Mouse (Mus musculus) lung, postnatal 0 days (tissue): ENCODE measurements around the gene Ap1b1. TPM values are rescaled to one million over a fixed set of nuclear protein-coding genes. Genes with fewer than 3 reads are reported as not detected.

Source experiments
- ATAC-seq: fragments of 200-750 bp; cut with Nextera tagmentation; 2 replicates; pipeline ENCODE4 v1.8.0; 2017; ENCODE audit warnings: moderate library complexity
- DNase-seq: peaks from one replicate; pipeline ENCODE4 v3.0.0-alpha.2; 2016; ENCODE audit warnings: low spot score
- H3K27ac ChIP-seq: fragments of 300-500 bp; sonication (generic); 2 replicates; pipeline ENCODE4 v1.5.1; 2014; ENCODE audit warnings: antibody characterized with exemption, mild to moderate bottlenecking, low read length, mixed read lengths
- H3K27me3 ChIP-seq: fragments of 300-500 bp; sonication (generic); replicated peaks from 2 replicates; pipeline ENCODE4 v1.6.1; 2014; ENCODE audit warnings: low read length, mixed read lengths; ENCODE audit not compliant: insufficient read depth
- H3K36me3 ChIP-seq: fragments of 300-500 bp; sonication (generic); 2 replicates; pipeline ENCODE4 v1.6.1; 2014; ENCODE audit warnings: low read length, mixed read lengths; ENCODE audit not compliant: insufficient read depth
- H3K4me1 ChIP-seq: fragments of 300-500 bp; sonication (generic); 2 replicates; pipeline ENCODE4 v1.6.1; 2014; ENCODE audit warnings: antibody characterized with exemption, low read depth, low read length, mixed read lengths; ENCODE audit not compliant: insufficient read depth
- H3K4me2 ChIP-seq: fragments of 300-500 bp; sonication (generic); replicated peaks from 2 replicates; pipeline ENCODE4 v1.6.1; 2014; ENCODE audit warnings: low read depth, mild to moderate bottlenecking, low read length, moderate library complexity, mixed read lengths
- H3K4me3 ChIP-seq: fragments of 300-500 bp; sonication (generic); 2 replicates; pipeline ENCODE4 v1.5.1; 2014; ENCODE audit warnings: low read depth, low read length
- H3K9ac ChIP-seq: fragments of 300-500 bp; sonication (generic); replicated peaks from 2 replicates; pipeline ENCODE4 v1.6.1; 2014; ENCODE audit warnings: low read depth, mild to moderate bottlenecking
- H3K9me3 ChIP-seq: fragments of 300-500 bp; sonication (generic); 2 replicates; pipeline ENCODE4 v1.6.1; 2016; ENCODE audit warnings: low read length, mixed read lengths
- CTCF ChIP-seq: IDR thresholded peaks from 2 replicates; pipeline ENCODE4 v1.5.1; 2016; ENCODE audit warnings: antibody characterized with exemption, mild to moderate bottlenecking
- EP300 ChIP-seq: IDR thresholded peaks from 2 replicates; pipeline ENCODE4 v1.6.1; 2016; ENCODE audit warnings: antibody characterized with exemption, mild to moderate bottlenecking, control low read depth
- WGBS: fragments of 180-500 bp; shearing (Covaris S2); extraction: QIAGEN DNeasy Blood & Tissue Kit; methylation state at CpG from one replicate; pipeline ENCODE4 v1.1.7; 2014; 5-methylcytosine and 5-hydroxymethylcytosine counted together
- polyA plus RNA-seq: library from polyadenylated mRNA; unstranded; fragments of >200 nt; fragmentation: Nextera tagmentation; extraction: Ambion mirVana; gene quantifications from 2 replicates; pipeline ENCODE4 v1.2.1, GENCODE M21; 2015

Ap1b1 gene
- polyA plus RNA-seq, 1 experiment from 2014 or later = 27.3 TPM

DNA sequence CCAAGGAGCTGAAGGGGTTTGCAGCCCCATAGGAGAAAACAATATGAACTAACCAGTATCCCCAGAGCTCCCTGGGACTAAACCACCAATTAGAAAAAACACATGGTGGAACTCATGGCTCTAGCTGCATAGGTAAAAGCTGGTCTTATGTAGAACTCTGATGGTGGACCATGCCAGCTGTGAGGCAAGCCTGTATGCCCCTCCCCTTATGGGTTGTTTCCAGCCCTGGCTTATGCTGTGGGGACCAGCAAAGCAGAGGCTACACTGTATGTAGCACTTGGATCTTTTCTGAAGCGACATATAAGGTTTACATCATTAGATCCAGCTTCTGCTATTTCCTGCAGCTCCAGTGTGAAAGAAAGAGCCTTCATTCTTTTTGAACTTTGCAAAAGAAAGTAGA is 20.6 kb downstream of the Ap1b1 start:
- Histone ChIP-seq H3K4me2 (no peak overlapping the region), H3K4me3 (no peak overlapping the region), H3K27me3 (no peaks in the 10 kb centered on the region), H3K36me3 (no peaks in the 10 kb centered on the region; the same call in none of the 2 replicates), H3K27ac (no peak overlapping the region), H3K4me1 (no peaks in the 10 kb centered on the region), H3K9me3 (no peaks in the 10 kb centered on the region), H3K9ac (no peak overlapping the region)
- TF ChIP-seq EP300 (no peak), CTCF (no peak)
- ATAC-seq = no peak
- 68% methylated on average over 1 of the region's 1 CpGs for WGBS
- DNase-seq = no peak

DNA sequence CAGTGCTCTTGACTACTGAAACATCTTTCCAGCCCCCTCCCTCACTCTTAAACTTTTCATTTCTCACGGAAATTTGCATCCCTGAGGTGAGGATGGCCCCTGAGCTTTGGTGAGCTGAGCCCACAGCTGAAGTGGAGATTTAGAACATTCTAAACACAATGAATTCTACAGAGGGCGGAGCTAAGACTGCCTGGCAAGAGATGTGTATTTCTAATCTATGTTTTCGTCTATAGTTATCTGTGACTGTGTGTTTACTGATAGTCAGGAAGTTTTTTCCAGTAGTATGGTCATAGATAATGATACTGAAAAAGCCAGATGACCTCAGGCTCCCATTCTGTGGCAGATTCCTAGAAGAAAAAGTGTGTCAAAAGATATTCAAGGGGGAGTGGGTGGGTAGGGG is 22.2 kb downstream of the Ap1b1 start:
- 55% methylated on average over 3 of the region's 3 CpGs for WGBS
- no peak for TF ChIP-seq EP300
- TF ChIP-seq CTCF = no peak
- no peak overlapping the region for H3K4me2 ChIP-seq
- H3K27ac ChIP-seq = no peak overlapping the region
- ATAC-seq (no peak), DNase-seq (no peak)
- no peaks in the 10 kb centered on the region; the same call in none of the 2 replicates for H3K36me3 ChIP-seq
- no peak overlapping the region for H3K9ac ChIP-seq
- no peaks in the 10 kb centered on the region for H3K27me3 ChIP-seq
- no peaks in the 10 kb centered on the region for H3K4me1 ChIP-seq
- H3K4me3 ChIP-seq = no peak overlapping the region
- no peaks in the 10 kb centered on the region for H3K9me3 ChIP-seq

DNA sequence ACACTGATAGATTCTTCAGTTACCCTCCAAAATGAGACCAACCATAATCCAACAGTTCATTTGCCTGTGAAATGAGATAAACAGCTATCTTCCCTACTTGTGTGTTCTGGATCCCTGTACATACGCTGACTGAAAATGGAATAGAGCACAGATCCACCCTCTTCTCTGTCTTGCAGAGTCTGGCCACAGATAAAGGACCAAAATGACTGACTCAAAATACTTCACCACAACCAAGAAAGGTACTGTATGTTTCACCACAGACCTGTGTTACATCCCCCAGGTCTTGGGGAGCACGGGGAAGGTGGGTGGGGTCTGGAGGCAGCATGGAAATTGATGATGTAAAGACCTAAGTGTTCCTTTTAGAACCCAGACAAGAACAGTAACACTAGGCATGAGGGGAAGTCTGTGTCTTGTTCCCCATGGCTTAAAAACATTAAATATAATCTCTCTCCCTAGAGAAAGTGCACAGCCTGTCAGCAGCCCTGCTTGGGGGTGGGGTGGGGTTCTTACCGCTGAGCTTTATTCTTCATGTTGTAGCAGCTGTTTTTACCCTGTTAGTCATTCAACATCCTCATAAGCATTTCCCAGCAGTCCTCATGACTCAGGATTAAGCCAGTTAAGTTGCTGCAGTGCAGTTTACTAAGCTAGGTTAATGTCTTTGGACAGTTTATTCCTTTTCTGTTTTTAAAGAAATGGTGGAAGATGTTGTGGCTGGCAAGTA is 22.9 kb downstream of the Ap1b1 start:
- H3K4me2 ChIP-seq = no peak overlapping the region
- DNase-seq (no peak), ATAC-seq (no peak; the same call in 1 of the 2 replicates)
- H3K9me3 ChIP-seq = no peaks in the 10 kb centered on the region
- H3K36me3 ChIP-seq = peaks cover 5% of the 10 kb centered on the region
- no peak overlapping the region for H3K4me3 ChIP-seq
- H3K4me1 ChIP-seq = no peaks in the 10 kb centered on the region
- H3K27me3 ChIP-seq = no peaks in the 10 kb centered on the region
- WGBS = 70% methylated on average over 3 of the region's 3 CpGs
- H3K27ac ChIP-seq = no peak overlapping the region
- no peak overlapping the region for H3K9ac ChIP-seq
- TF ChIP-seq EP300 (no peak), CTCF (no peak)

DNA sequence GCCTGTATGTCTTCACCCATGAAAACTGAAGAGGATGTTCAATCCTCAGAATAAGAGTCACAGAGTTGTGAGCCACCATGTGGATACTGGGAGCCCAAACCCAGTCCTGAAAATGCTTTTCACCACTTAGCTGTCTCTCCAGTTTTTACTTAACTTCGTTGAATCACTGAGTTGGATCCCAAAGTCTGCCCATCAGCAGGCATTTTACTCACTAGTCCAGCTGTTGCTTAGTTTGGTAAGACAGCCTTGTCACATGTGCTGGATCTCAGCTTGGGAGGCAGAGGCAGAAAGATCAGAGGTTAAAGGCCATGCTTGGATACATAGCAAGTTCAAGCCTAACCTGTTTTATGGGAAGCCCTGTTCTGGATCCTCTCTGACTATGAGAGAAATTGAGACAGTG is 23.6 kb downstream of the Ap1b1 start:
- Histone ChIP-seq H3K4me2 (no peak overlapping the region), H3K9ac (no peak overlapping the region), H3K9me3 (no peaks in the 10 kb centered on the region), H3K27ac (no peak overlapping the region), H3K27me3 (no peaks in the 10 kb centered on the region), H3K4me3 (no peak overlapping the region), H3K4me1 (no peaks in the 10 kb centered on the region), H3K36me3 (peaks cover 6% of the 10 kb centered on the region)
- WGBS = 90% methylated on average over 1 of the region's 1 CpGs
- TF ChIP-seq CTCF (no peak), EP300 (no peak)
- ATAC-seq (no peak), DNase-seq (no peak)

DNA sequence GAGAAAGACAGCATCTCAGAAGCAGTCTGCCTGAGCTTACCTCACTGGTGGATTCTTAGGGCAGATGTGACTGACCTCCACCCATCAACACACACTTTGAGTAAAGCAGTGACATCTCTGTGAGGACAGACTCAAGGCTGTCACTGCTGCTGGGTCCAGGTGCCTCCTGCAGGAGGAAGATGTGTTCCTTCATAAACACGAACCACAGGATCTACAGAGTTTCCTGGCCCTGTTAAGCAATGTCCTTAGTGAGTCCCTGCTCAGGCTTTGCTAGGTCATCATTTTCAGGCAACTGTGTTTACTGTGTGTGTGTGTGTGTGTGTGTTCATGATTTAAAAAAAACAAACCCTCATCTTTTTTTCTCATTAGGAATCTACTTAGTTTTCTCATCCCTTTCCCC is 24.9 kb downstream of the Ap1b1 start:
- peaks cover 9% of the 10 kb centered on the region for H3K36me3 ChIP-seq
- H3K4me3 ChIP-seq = no peak overlapping the region
- no peak overlapping the region for H3K27ac ChIP-seq
- 75% methylated on average over 1 of the region's 1 CpGs for WGBS
- H3K9ac ChIP-seq = no peak overlapping the region
- DNase-seq (no peak), ATAC-seq (no peak)
- no peaks in the 10 kb centered on the region for H3K4me1 ChIP-seq
- H3K9me3 ChIP-seq = no peaks in the 10 kb centered on the region
- H3K27me3 ChIP-seq = no peaks in the 10 kb centered on the region
- no peak for TF ChIP-seq CTCF
- no peak for TF ChIP-seq EP300
- no peak overlapping the region for H3K4me2 ChIP-seq

DNA sequence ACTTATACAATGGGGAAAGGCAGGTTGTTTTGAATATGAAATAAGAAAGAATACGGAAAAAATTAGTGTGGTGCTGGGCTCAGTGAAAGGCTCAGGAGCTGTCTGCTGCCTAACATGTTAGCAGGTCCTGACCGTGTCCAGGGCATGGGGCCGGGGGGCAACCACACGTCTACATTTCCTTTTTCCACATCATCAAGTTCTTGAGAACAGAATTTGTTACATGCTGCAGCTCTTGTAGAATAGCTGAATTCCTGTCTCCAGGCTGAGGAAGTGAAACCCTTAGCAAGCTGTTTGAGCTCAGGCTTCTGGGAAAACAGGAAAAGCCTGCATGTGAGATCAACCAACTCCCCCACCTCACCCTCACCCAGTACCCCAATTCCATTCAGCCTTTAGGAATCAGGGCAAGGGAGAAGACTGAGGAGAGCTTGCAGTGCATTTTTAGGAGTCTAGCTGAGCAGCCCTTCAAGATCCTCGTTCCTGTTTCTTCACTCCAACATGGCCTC is 25.6 kb downstream of the Ap1b1 start:
- WGBS = 75% methylated on average over 5 of the region's 5 CpGs
- Histone ChIP-seq H3K27ac (no peak overlapping the region), H3K4me1 (no peaks in the 10 kb centered on the region), H3K4me2 (no peak overlapping the region), H3K27me3 (no peaks in the 10 kb centered on the region), H3K9ac (no peak overlapping the region), H3K9me3 (no peaks in the 10 kb centered on the region), H3K36me3 (peaks cover 12% of the 10 kb centered on the region), H3K4me3 (no peak overlapping the region)
- ATAC-seq (no peak), DNase-seq (no peak)
- TF ChIP-seq EP300 = no peak
- no peak for TF ChIP-seq CTCF
